Mouse (Mus musculus) mouse embryonic stem cell (cell line): Measurements from ENCODE around the gene Lrch1.

Experiments used
- in situ Hi-C, 2 experiments: fragments of 300-500 bp; cut with MboI; formaldehyde crosslinking; loops; 1 replicate in 1 of 2; 3 replicates in 1 of 2; pipeline ENCODE4 v1.14.3; 2019 to 2020; ENCODE audit warnings: low sequenced_read_pairs in 2 of 2, low pct_unique_long_range_greater_than_20kb in 1 of 2, mixed read lengths in 1 of 2; ENCODE audit not compliant: unreplicated experiment in 1 of 2

The Lrch1 gene

GRCm38 (mm10) chr14:74907706-74908105 is 40.0 kb downstream of the Lrch1 start:
- in situ Hi-C loops: no loop called here

GRCm38 (mm10) chr14:74905990-74906389 is 41.7 kb downstream of the Lrch1 start:
- in situ Hi-C loops: no loop called here

- in situ Hi-C loops: no loop called here
Measured at GRCm38 (mm10) chr14:74904442-74904841, 43.2 kb downstream of the Lrch1 start.

GRCm38 (mm10) chr14:74903047-74903446 is 44.6 kb downstream of the Lrch1 start:
- in situ Hi-C loops: no loop called here

GRCm38 (mm10) chr14:74900705-74901369 is 46.8 kb downstream of the Lrch1 start:
- in situ Hi-C loops: no loop called here

- in situ Hi-C loops: no loop called here
Measured at GRCm38 (mm10) chr14:74899953-74900704, 47.5 kb downstream of the Lrch1 start.

GRCm38 (mm10) chr14:74898939-74899338 is 48.7 kb downstream of the Lrch1 start:
- in situ Hi-C loops: no loop called here

- in situ Hi-C loops: no loop called here
Measured at GRCm38 (mm10) chr14:74893693-74894092, 54.0 kb downstream of the Lrch1 start.

- in situ Hi-C loops: no loop called here
Measured at GRCm38 (mm10) chr14:74893085-74893648, 54.5 kb downstream of the Lrch1 start.

GRCm38 (mm10) chr14:74889304-74889703 is 58.4 kb downstream of the Lrch1 start:
- in situ Hi-C loops: no loop called here

- in situ Hi-C loops: no loop called here
Measured at GRCm38 (mm10) chr14:74888103-74888502, 59.6 kb downstream of the Lrch1 start.

GRCm38 (mm10) chr14:74886453-74886852 is 61.2 kb downstream of the Lrch1 start:
- in situ Hi-C loops: no loop called here

GRCm38 (mm10) chr14:74884920-74885319 is 62.8 kb downstream of the Lrch1 start:
- in situ Hi-C loops: no loop called here

- in situ Hi-C loops: no loop called here
Measured at GRCm38 (mm10) chr14:74884024-74884680, 63.5 kb downstream of the Lrch1 start.

GRCm38 (mm10) chr14:74883204-74883603 is 64.5 kb downstream of the Lrch1 start:
- in situ Hi-C loops: no loop called here

GRCm38 (mm10) chr14:74882754-74883153 is 64.9 kb downstream of the Lrch1 start:
- in situ Hi-C loops: no loop called here

GRCm38 (mm10) chr14:74880868-74881267 is 66.8 kb downstream of the Lrch1 start:
- in situ Hi-C loops: no loop called here

GRCm38 (mm10) chr14:74879480-74879879 is 68.2 kb downstream of the Lrch1 start:
- in situ Hi-C loops: no loop called here

- in situ Hi-C loops: no loop called here
Measured at GRCm38 (mm10) chr14:74877287-74877686, 70.4 kb downstream of the Lrch1 start.
